Mouse (Mus musculus) intestine, postnatal 0 days (tissue): ENCODE results near the gene Brd3. TPM values are rescaled to one million over a fixed set of nuclear protein-coding genes. Genes with fewer than 3 reads are reported as not detected.

ENCODE experiments used
- ATAC-seq: fragments of 200-750 bp; cut with Nextera tagmentation; 2 replicates; pipeline ENCODE4 v1.8.0; 2017; ENCODE audit warnings: mild to moderate bottlenecking, moderate TSS enrichment, moderate library complexity
- H3K27ac ChIP-seq: fragments of 300-500 bp; sonication (generic); 2 replicates; pipeline ENCODE4 v1.5.1; 2014; ENCODE audit warnings: mild to moderate bottlenecking, low read depth, low read length, moderate library complexity
- H3K27me3 ChIP-seq: fragments of 300-500 bp; sonication (generic); replicated peaks from 2 replicates; pipeline ENCODE4 v1.6.1; 2014; ENCODE audit warnings: low read length, mixed read lengths; ENCODE audit not compliant: control insufficient read depth, insufficient read depth
- H3K36me3 ChIP-seq: fragments of 300-500 bp; sonication (generic); 2 replicates; pipeline ENCODE4 v1.6.1; 2014; ENCODE audit warnings: mild to moderate bottlenecking, moderate library complexity; ENCODE audit not compliant: control insufficient read depth, insufficient read depth
- H3K4me1 ChIP-seq: fragments of 300-500 bp; sonication (generic); replicated peaks from 2 replicates; pipeline ENCODE4 v1.6.1; 2014; ENCODE audit warnings: antibody characterized with exemption, low read length, mixed read lengths; ENCODE audit not compliant: control insufficient read depth, insufficient read depth
- H3K4me2 ChIP-seq: fragments of 300-500 bp; sonication (generic); replicated peaks from 2 replicates; pipeline ENCODE4 v1.6.1; 2014; ENCODE audit warnings: low read depth, mild to moderate bottlenecking, moderate library complexity
- H3K4me3 ChIP-seq: fragments of 300-500 bp; sonication (generic); 2 replicates; pipeline ENCODE4 v1.5.1; 2014; ENCODE audit warnings: low read depth, low read length
- H3K9ac ChIP-seq: fragments of 300-500 bp; sonication (generic); 2 replicates; pipeline ENCODE4 v1.6.1; 2014; ENCODE audit warnings: mild to moderate bottlenecking, low read depth, low read length
- H3K9me3 ChIP-seq: fragments of 300-500 bp; sonication (generic); 2 replicates; pipeline ENCODE4 v1.6.1; 2016; ENCODE audit warnings: mixed run types; ENCODE audit not compliant: control insufficient read depth
- CTCF ChIP-seq: sonication (generic); IDR thresholded peaks from 2 replicates; pipeline ENCODE4 v1.5.1; 2016; ENCODE audit warnings: low read depth, mild to moderate bottlenecking, control low read depth, antibody characterized with exemption, moderate library complexity
- WGBS: fragments of 180-500 bp; shearing (Covaris S2); extraction: QIAGEN DNeasy Blood & Tissue Kit; methylation state at CpG from one replicate; pipeline ENCODE4 v1.1.7; 2014; 5-methylcytosine and 5-hydroxymethylcytosine counted together
- polyA plus RNA-seq: library from polyadenylated mRNA; unstranded; fragments of >200 nt; fragmentation: Nextera tagmentation; extraction: Ambion mirVana; gene quantifications from 2 replicates; pipeline ENCODE4 v1.2.1, GENCODE M21; 2015

Gene Brd3
- polyA plus RNA-seq, 1 experiment from 2014 or later, result 49.8 TPM

DNA sequence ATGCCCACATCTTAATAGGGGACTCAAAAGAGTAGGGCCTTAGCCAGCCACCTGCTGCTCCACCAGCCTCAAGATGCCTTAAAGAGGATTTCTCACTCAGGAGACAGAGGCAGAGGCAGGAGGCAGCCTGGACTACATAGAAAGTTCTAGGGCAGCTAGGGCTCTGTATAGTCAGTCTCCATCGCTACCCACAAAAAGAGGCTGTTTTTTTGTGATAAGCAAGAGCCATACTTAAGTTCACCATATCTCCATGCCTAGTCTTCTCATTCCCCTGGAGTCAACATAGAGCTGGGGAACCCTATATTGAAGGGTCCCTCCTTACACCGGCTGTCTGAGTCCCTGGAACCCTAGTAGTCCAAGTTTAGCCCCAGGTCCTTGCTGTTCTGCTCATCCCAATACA lies 36.9 kb downstream of the Brd3 start:
- Histone ChIP-seq H3K27ac (peak overlapping the region; percentile 68; the same call in 1 of the 2 replicates), H3K9ac (no peak overlapping the region)
- WGBS, result 82% methylated on average over 2 of the region's 2 CpGs

DNA sequence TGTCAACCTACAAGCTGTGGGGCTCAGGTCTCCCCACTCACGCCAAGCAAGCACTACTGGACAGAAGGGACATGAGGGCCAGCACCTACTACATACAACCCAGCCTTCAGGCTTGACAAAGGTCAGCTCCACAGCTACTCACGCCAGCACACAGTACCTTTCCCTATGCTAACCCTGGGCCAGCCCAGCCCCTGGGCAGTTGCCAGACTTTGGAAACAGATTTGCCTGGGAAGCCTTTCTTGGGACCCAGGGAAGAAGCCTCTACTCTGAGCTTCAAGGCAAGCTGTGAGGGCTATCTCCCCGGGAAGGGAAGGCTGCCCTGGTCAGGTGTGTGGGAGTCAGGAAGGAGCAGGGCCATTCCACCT lies 37.5 kb downstream of the Brd3 start:
- 39% methylated on average over 3 of the region's 3 CpGs for WGBS
- Histone ChIP-seq H3K27ac (peak overlapping the region; percentile 68), H3K27me3 (no peaks in the 10 kb centered on the region), H3K4me3 (no peak overlapping the region), H3K9ac (no peak overlapping the region), H3K4me1 (peaks cover 17% of the 10 kb centered on the region), H3K4me2 (peak overlapping the region; percentile 1; the same call in 1 of the 2 replicates), H3K36me3 (peaks cover 21% of the 10 kb centered on the region; the same call in 1 of the 2 replicates), H3K9me3 (no peaks in the 10 kb centered on the region)
- no peak for TF ChIP-seq CTCF
- ATAC-seq, result no peak

More for the DNA sequence above, 36.9 kb downstream of the Brd3 start:
- H3K4me1 ChIP-seq, result peaks cover 17% of the 10 kb centered on the region
- H3K27me3 ChIP-seq, result no peaks in the 10 kb centered on the region
- H3K4me2 ChIP-seq, result no peak overlapping the region
- no peaks in the 10 kb centered on the region for H3K9me3 ChIP-seq
- no peak for TF ChIP-seq CTCF
- no peak for ATAC-seq
- peaks cover 20% of the 10 kb centered on the region; the same call in 1 of the 2 replicates for H3K36me3 ChIP-seq
- H3K4me3 ChIP-seq, result no peak overlapping the region

GRCm38 (mm10) chr2:27469292-27469990 lies 38.0 kb downstream of the Brd3 start:
- Histone ChIP-seq H3K4me1 (peaks cover 17% of the 10 kb centered on the region), H3K9ac (peak overlapping the region; percentile 22; the same call in 1 of the 2 replicates), H3K36me3 (peaks cover 21% of the 10 kb centered on the region; the same call in 1 of the 2 replicates), H3K4me3 (no peak overlapping the region), H3K27ac (peak overlapping the region; percentile 68), H3K9me3 (no peaks in the 10 kb centered on the region), H3K27me3 (no peaks in the 10 kb centered on the region), H3K4me2 (peak overlapping the region; percentile 1)
- 40% methylated on average over 4 of the region's 4 CpGs for WGBS
- 0 out of 2 replicates have a peak, but pooled peaks have one; percentile 5 for TF ChIP-seq CTCF
- ATAC-seq, result peak; percentile 36

GRCm38 (mm10) chr2:27462901-27463300 lies 44.6 kb downstream of the Brd3 start:
- WGBS, result 94% methylated on average over 4 of the region's 4 CpGs
- Histone ChIP-seq H3K4me1 (0 out of 2 replicates have a peak, but pooled peaks cover 10% of the 10 kb centered on the region), H3K27ac (0 out of 2 replicates have a peak overlapping the region, but pooled peaks have one; percentile 41), H3K9me3 (no peaks in the 10 kb centered on the region), H3K27me3 (no peaks in the 10 kb centered on the region), H3K9ac (no peak overlapping the region), H3K4me2 (no peak overlapping the region), H3K4me3 (no peak overlapping the region), H3K36me3 (peaks cover 74% of the 10 kb centered on the region)
- TF ChIP-seq CTCF, result no peak
- ATAC-seq, result no peak

GRCm38 (mm10) chr2:27461881-27462660 lies 45.4 kb downstream of the Brd3 start:
- H3K27ac ChIP-seq, result peak overlapping the region; percentile 41
- no peak overlapping the region for H3K9ac ChIP-seq
- no peak for TF ChIP-seq CTCF
- peak; percentile 37; the same call in 1 of the 2 replicates for ATAC-seq
- H3K27me3 ChIP-seq, result no peaks in the 10 kb centered on the region
- 0 out of 2 replicates have a peak, but pooled peaks cover 10% of the 10 kb centered on the region for H3K4me1 ChIP-seq
- no peak overlapping the region for H3K4me2 ChIP-seq
- H3K4me3 ChIP-seq, result no peak overlapping the region
- H3K36me3 ChIP-seq, result peaks cover 79% of the 10 kb centered on the region
- WGBS, result 50% methylated on average over 4 of the region's 4 CpGs
- no peaks in the 10 kb centered on the region for H3K9me3 ChIP-seq

DNA sequence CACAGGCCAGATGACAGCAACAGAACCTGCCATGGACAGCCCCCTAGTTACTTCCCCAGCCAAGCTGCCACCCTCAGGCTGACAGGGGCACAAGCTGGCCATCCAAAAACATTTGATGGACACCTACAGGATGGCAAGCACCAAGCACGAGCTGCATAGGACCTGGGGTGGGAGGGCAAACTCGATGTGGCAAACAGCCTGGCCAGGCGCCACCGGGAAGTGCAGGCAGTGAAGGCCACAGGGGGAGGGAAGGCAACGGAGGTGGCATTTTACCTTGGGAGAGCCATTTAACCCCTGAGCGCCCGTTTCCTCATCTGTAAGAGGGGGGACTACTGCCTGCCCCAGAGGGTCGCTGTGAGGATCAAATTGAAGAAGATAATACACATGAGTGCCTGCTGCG lies 46.8 kb downstream of the Brd3 start:
- no peak for TF ChIP-seq CTCF
- Histone ChIP-seq H3K27me3 (no peaks in the 10 kb centered on the region), H3K27ac (no peak overlapping the region), H3K4me3 (no peak overlapping the region), H3K9me3 (no peaks in the 10 kb centered on the region), H3K36me3 (peaks cover 79% of the 10 kb centered on the region), H3K4me1 (0 out of 2 replicates have a peak, but pooled peaks cover 10% of the 10 kb centered on the region), H3K4me2 (no peak overlapping the region), H3K9ac (no peak overlapping the region)
- 65% methylated on average over 9 of the region's 9 CpGs for WGBS
- no peak for ATAC-seq
